Mouse (Mus musculus): ENCODE measurements around the gene Hist1h2aa.

DNA sequence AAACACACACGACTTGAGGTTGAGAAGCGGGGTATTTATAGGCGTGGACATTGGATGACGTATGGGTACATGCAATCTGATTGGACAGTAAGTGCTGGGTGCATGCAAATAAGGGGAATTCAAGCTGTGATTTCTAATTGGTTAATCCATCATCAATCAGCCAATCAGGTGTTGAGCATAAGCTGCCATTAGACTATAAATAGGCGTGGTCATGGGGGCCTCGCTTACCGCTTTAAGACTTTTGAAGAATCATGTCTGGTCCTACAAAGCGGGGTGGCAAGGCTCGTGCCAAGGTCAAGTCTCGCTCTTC is at the start of gene Hist1h2aa:
- TF ChIP-seq CEBPB (IDR thresholded peaks at IDR 0.05; ENCODE audit: insufficient read depth, poor library complexity, severe bottlenecking) (no peak), POLR2A (IDR thresholded peaks at IDR 0.05; ENCODE audit: insufficient read length, low read depth) (no peak), E2F4 (IDR thresholded peaks at IDR 0.05; ENCODE audit: insufficient read depth) (no peak), MAX (IDR thresholded peaks at IDR 0.05; ENCODE audit: low read depth) (no peak), TCF12 (IDR thresholded peaks at IDR 0.05; ENCODE audit: insufficient read depth, poor library complexity, severe bottlenecking) (no peak)
